Mouse (Mus musculus) bone marrow macrophage, adult 2 months (primary cell): ENCODE results near the gene Hspa8.

Experiments
- CTCF ChIP-seq: IDR thresholded peaks from 2 replicates; pipeline ENCODE4 v1.5.1; 2012; ENCODE audit warnings: low read depth, mild to moderate bottlenecking, low read length, moderate library complexity
- POLR2A ChIP-seq: IDR thresholded peaks from 2 replicates; pipeline ENCODE4 v1.6.1; 2012; ENCODE audit warnings: mild to moderate bottlenecking, low read depth, low read length, borderline replicate concordance

DNA sequence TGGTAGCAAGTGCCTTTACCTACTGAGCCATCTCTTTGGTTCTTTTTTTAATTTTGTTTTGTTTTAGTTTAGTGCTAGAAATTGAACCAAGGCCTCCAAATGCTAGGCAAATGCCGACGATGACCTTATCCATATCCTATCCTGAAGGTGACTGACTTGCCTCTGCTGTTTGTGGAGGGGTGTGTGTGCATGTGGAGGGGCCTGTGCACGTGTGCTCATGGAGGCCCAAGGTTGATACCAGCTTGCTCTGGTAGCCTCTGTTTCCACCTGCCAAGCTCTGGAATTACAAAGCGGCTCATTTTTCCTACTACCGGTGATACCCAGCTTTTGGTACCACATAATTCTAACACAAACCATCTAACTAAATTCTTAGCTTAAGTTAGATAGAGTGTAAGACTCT lies 7.2 kb upstream of the Hspa8 start:
- TF ChIP-seq CTCF: no peak
- no peak for TF ChIP-seq POLR2A
